Mouse (Mus musculus): ENCODE measurements at regions not wholly inside any gene's neighbourhood (a gene's known extent, or its start where the extent isn't known, plus 50 kb on each side); places are given as distances from the start of the nearest gene placed in this dataset.

GRCm38 (mm10) chr13:101238860-101239259 is 405.6 kb upstream of the Slc30a5 start:
- TF ChIP-seq CTCF (IDR thresholded peaks at IDR 0.05; ENCODE audit: extremely low read depth, insufficient read depth, insufficient read length, insufficient replicate concordance) = no peak
- no peak for TF ChIP-seq POLR2A (IDR thresholded peaks at IDR 0.05; ENCODE audit: low read depth, low read length)

All from spleen, adult 2 months (tissue).